Mouse (Mus musculus) heart, embryonic 10.5 days (tissue): ENCODE measurements around the gene Stoml1. TPM values are rescaled to one million over a fixed set of nuclear protein-coding genes. Genes with fewer than 3 reads are reported as not detected.
A peak's percentile ranks its signal among the peaks of the same experiment; 100 is the strongest.

Source experiments
- DNase-seq: peaks from one replicate; pipeline ENCODE4 v3.0.0-alpha.2; 2017; ENCODE audit warnings: low spot score
- H3K27ac ChIP-seq: fragments of 300-500 bp; sonication (generic); 2 replicates; pipeline ENCODE4 v1.5.1; 2016; ENCODE audit warnings: mild to moderate bottlenecking
- H3K27me3 ChIP-seq: fragments of 300-500 bp; sonication (generic); 2 replicates; pipeline ENCODE4 v1.6.1; 2016; ENCODE audit warnings: mild to moderate bottlenecking; ENCODE audit not compliant: poor library complexity, insufficient read depth, severe bottlenecking
- H3K36me3 ChIP-seq: fragments of 300-500 bp; sonication (generic); 2 replicates; pipeline ENCODE4 v1.6.1; 2016; ENCODE audit warnings: mild to moderate bottlenecking, moderate library complexity
- H3K4me1 ChIP-seq: fragments of 300-500 bp; sonication (generic); 2 replicates; pipeline ENCODE4 v1.6.1; 2016; ENCODE audit warnings: mild to moderate bottlenecking
- H3K4me3 ChIP-seq: fragments of 300-500 bp; sonication (generic); 2 replicates; pipeline ENCODE4 v1.5.1; 2016; ENCODE audit warnings: mild to moderate bottlenecking, moderate library complexity
- H3K9me3 ChIP-seq: fragments of 300-500 bp; sonication (generic); 2 replicates; pipeline ENCODE4 v1.6.1; 2016; ENCODE audit warnings: mild to moderate bottlenecking, moderate library complexity
- WGBS: fragments of 180-500 bp; shearing (Covaris S2); methylation state at CpG from one replicate; pipeline ENCODE4 v1.1.7; 2016; 5-methylcytosine and 5-hydroxymethylcytosine counted together
- polyA plus RNA-seq: library from polyadenylated mRNA; unstranded; fragments of >200 nt; fragmentation: Nextera tagmentation; extraction: Ambion mirVana; gene quantifications from 2 replicates; pipeline ENCODE4 v1.2.1, GENCODE M21; 2016

Stoml1 gene
- polyA plus RNA-seq, 1 experiment from 2014 or later, result 27.0 TPM

DNA sequence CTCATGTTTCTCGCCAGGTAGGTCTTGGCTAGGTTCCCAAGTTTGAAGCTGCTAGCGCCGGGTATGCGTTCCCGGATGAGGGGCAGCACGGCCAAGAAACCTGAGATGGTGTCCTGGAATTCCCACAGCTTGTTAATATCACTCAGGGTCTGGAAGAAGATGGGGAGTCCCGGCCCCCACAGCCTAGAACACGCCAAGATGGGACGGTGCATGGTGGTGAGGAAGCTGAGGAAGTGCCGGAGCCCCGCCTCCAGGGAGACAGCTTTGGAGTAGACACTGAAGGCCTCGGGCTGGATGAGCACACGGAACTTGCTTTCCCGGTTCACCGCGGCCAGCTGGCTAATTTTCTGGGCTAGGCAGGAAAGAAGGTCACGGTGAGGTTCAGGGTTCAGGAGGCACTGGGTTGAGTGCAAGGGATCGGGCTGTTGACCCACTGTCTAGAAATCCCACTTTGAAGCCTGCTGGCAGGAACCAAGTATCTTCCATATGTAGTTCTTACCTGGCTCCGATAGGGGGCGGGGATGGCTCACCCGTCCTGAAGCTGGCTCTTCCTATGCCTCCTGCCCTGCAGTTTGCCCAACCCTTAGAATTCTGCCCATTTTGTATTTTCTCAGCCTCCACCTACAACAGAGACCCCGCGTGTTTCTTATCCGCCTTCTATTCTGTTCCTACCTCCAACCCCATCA lies 32.6 kb upstream of the Stoml1 start:
- no peak overlapping the region for H3K4me3 ChIP-seq
- no peak for DNase-seq

DNA sequence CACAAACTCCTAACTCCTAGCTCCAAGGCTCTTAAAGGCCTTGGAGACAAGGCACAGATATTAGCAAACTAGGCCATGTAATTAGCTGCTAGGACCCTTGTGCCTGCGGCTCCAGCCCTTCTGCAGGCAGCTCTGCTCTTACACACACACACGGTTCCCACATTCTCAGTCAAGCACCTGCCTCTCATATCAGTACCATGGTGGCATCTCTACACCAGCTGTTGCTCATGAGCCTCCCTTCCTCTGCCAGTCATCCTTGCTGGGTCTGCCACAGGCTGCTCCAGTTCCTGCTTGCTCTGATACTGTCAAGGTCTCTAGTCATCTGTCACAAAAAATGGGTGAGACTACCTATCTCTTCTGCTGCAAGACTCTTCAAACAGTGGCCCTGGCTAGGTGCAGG lies 28.6 kb upstream of the Stoml1 start:
- Histone ChIP-seq H3K9me3 (no peaks in the 10 kb centered on the region), H3K27me3 (no peaks in the 10 kb centered on the region), H3K4me3 (no peak overlapping the region), H3K36me3 (peaks cover 73% of the 10 kb centered on the region), H3K4me1 (peaks cover 14% of the 10 kb centered on the region), H3K27ac (no peak overlapping the region)
- no peak for DNase-seq
- WGBS, result 83% methylated on average over 2 of the region's 2 CpGs

More for the DNA sequence above, 32.6 kb upstream of the Stoml1 start:
- Histone ChIP-seq H3K36me3 (peaks cover 52% of the 10 kb centered on the region), H3K9me3 (no peaks in the 10 kb centered on the region), H3K27me3 (no peaks in the 10 kb centered on the region), H3K4me1 (0 out of 2 replicates have a peak, but pooled peaks cover 16% of the 10 kb centered on the region), H3K27ac (no peak overlapping the region)
- 69% methylated on average over 24 of the region's 24 CpGs for WGBS

DNA sequence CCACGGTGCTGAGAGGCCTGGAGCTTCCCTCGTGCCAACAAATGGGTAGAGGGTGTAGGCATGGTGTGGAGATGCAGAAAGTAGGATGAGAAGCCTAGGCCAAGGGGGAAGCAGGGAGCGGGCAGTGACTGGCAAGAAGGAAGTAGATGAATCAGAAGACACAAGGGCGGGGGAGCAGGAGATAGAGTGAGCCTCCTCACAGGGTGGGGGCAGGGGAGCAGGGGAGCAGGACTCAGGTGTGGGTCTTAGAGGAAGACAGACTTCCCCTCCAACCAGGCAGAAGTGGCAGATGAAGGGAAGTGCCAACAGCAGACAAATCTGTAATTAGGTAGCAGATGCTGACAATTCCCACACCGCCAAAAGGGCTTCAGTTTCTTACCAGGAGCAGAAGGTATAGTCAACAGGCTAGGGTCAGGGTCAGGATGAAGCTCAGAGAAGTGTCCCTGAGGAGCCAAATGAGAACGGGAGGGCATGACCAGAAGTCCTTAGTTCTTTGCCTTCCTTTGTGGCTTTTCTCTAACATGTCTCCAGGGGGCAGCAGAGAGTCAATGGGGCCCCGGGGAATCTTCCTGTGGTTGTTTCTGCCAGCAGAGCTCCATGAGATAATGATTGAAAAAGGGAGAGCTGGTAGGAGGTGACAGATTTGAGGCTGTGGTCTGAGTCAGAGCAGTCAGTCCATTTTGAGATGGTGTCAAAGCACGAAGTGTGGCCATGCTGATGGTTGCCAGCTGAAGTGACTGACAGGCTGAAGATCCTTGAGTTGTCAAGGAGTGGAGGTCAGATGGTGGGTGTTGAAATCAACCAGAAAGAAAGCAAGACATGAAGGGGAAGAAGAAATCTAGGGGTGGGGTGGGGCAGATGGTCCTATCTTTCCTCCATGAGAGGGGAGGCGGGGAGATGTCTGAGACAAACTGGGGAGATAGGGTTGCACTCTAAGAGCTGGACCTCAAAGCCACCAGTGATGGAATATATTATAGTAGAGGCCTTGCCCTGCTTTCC lies 26.8 kb upstream of the Stoml1 start:
- no peak overlapping the region for H3K27ac ChIP-seq
- WGBS, result 60% methylated on average over 9 of the region's 9 CpGs
- no peak overlapping the region for H3K4me3 ChIP-seq
- H3K4me1 ChIP-seq, result peaks cover 11% of the 10 kb centered on the region
- H3K27me3 ChIP-seq, result no peaks in the 10 kb centered on the region
- DNase-seq, result no peak
- peaks cover 78% of the 10 kb centered on the region for H3K36me3 ChIP-seq
- no peaks in the 10 kb centered on the region for H3K9me3 ChIP-seq

DNA sequence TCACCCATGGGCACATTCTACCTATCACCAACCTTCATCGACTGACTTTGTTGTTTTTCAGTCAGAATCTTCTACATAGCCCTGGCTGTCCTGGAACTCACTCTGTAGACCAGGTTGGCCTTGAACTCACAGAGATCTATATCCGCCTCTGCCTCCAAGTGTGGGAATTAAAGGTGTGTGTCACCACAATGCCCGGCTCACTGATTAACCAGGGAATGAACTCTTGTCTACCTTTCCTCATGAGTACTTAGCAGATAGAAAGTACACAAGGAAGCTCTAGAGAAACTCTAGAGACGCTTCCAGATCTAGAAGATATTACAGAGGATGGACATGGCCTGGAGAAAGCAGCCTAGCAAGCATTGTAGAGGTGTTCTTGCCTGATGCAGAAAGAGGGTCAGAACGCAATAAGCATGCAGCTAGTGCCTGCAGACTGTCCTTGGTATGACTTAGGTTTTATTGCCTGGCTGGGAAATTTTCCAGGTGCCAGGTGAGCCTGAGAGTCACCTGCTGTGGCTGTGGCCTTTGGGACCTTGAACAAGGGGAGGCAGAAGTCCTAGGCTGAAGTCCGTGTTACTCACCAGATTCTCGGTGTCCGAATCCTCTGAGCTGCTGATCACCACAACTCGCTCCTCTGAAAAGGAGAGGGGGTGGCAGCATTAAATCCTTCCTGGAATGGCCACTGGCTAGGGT lies 24.0 kb upstream of the Stoml1 start:
- no peak overlapping the region for H3K27ac ChIP-seq
- peaks cover 71% of the 10 kb centered on the region for H3K36me3 ChIP-seq
- H3K4me1 ChIP-seq, result peaks cover 28% of the 10 kb centered on the region
- H3K27me3 ChIP-seq, result no peaks in the 10 kb centered on the region
- no peak for DNase-seq
- WGBS, result 94% methylated on average over 9 of the region's 9 CpGs
- no peak overlapping the region for H3K4me3 ChIP-seq
- H3K9me3 ChIP-seq, result no peaks in the 10 kb centered on the region

DNA sequence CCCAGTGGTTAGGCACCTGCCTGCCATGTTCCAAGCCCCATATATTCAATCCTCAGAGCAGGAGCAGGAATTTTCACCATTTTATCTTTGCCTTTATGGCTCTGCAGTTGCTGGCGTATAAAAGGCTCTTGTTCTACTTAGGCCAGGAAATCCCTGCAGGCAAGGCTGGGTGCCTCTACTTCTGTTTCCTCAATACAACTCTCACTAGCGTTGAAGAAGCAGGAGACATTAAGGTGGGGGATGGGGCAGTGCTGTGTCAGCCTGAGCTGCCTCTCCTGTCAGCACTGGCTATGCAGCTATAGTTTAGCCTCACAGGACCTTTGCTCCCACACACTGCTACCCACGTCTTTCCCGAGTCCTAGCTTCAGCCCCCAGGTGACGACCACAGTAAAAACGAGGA lies 21.2 kb upstream of the Stoml1 start:
- H3K4me3 ChIP-seq, result no peak overlapping the region
- DNase-seq, result no peak
- H3K27me3 ChIP-seq, result no peaks in the 10 kb centered on the region
- no peak overlapping the region for H3K27ac ChIP-seq
- peaks cover 20% of the 10 kb centered on the region; the same call in 1 of the 2 replicates for H3K4me1 ChIP-seq
- 49% methylated on average over 6 of the region's 6 CpGs for WGBS
- peaks cover 70% of the 10 kb centered on the region for H3K36me3 ChIP-seq
- H3K9me3 ChIP-seq, result no peaks in the 10 kb centered on the region

DNA sequence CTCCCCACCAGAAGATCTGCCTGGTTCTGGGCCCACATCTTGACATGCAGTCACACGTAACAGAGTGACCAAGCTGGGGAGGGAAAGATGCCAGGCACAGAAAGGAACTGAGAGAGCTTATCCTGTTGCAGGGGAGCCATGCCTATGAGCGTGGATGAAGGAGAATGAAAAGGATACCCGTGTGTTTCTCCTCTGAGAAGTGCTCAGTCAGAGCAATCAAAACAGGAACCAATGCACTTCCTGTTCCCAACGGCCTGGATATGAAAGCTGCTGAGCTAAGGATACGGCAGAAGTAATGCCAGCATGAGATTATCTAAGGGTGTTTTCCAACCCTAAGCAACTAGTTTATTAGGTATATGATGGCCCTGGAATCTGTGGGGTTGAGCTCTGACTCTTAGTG lies 20.6 kb upstream of the Stoml1 start:
- peaks cover 67% of the 10 kb centered on the region for H3K36me3 ChIP-seq
- 53% methylated on average over 5 of the region's 5 CpGs for WGBS

DNA sequence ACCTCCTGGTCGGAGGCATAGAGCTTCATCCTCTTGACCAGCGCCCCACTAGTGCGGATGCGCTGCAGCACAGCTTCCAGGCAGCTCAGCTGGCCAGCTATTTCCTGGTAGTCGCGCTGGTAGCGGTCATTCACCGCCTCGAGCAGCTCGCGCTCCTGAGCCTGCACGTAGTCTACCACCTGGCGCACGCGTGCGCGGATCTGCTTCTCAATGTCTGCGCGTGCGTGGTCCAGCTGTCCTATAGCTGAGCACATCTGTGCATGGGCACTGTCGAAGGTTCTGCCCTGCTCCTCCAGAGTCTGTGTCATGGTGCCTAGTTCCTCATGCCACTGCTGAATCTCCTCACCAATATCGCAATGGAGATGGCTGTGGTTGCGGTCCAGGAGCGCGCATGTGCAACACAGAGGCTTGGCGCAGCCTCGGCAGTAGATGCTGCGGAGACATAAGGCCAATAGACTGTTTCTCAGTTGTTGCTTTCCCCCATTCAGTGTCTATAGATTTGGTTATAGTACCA lies 18.4 kb upstream of the Stoml1 start:
- no peak for DNase-seq
- 96% methylated on average over 28 of the region's 28 CpGs for WGBS

More for the DNA sequence above, 20.6 kb upstream of the Stoml1 start:
- Histone ChIP-seq H3K4me3 (no peak overlapping the region), H3K4me1 (peaks cover 20% of the 10 kb centered on the region; the same call in 1 of the 2 replicates), H3K27ac (peak overlapping the region; percentile 19; the same call in 1 of the 2 replicates), H3K27me3 (no peaks in the 10 kb centered on the region), H3K9me3 (no peaks in the 10 kb centered on the region)
- no peak for DNase-seq

DNA sequence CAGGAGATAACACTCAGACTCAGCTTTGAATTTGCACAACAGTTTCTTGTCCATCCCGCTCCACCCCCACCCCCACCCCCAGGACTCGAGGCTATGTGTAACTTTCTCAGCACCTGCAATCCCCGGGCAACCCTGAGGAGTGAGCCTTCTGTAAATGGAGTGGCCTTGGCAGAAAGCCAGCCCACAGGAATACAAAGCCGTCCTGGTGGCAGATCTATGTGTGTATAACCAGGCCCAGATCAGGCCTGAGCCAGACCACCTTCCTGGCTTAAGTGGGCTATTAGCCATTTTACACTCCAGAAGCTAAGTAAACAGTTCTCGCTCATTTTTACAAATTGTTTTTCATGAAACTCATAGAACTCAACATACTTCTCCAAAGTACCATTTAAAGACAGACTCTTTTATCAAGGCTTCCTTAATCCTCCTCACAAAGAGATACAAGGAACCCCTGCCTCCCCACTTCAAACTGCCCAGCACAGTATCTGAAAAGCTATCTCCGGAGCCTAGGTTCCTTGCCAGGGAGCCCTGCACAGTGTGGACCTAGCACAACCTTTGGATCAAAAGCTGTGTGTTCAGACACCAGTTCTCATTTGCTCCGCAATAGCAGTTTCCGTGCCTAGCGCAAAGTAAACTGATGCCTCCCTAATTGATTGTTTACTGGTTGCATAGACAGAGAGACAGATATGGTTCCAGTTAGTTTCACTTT lies 11.0 kb upstream of the Stoml1 start:
- Histone ChIP-seq H3K27ac (peak overlapping the region; percentile 72; the same call in 1 of the 2 replicates), H3K27me3 (no peaks in the 10 kb centered on the region), H3K4me3 (0 out of 2 replicates have a peak overlapping the region, but pooled peaks have one; percentile 8), H3K9me3 (no peaks in the 10 kb centered on the region), H3K4me1 (peaks cover 37% of the 10 kb centered on the region), H3K36me3 (peaks cover 27% of the 10 kb centered on the region)
- peak; percentile 84 for DNase-seq
- WGBS, result 54% methylated on average over 9 of the region's 9 CpGs

More for the DNA sequence above, 18.4 kb upstream of the Stoml1 start:
- Histone ChIP-seq H3K36me3 (peaks cover 49% of the 10 kb centered on the region), H3K9me3 (no peaks in the 10 kb centered on the region), H3K4me1 (peaks cover 20% of the 10 kb centered on the region; the same call in 1 of the 2 replicates), H3K27me3 (no peaks in the 10 kb centered on the region), H3K27ac (no peak overlapping the region), H3K4me3 (no peak overlapping the region)

DNA sequence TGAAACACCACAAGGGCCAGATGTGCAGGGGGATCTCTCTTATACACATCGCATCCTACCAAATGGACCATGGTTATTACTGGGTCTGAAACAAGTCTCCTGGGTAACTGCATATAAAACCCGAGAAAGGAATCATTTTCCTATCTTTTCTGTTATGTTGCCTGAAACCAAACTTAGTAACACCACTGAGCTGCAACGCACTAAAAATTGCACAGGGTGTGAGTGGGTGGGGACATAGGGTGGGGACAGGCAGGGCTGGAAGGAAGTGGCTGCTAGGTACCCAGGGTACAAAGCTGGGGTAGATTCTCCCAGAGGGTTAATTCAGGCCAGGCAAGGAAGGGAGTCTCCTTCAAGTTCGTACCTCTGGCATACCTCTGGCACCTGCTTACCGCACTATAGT lies 10.3 kb upstream of the Stoml1 start:
- no peaks in the 10 kb centered on the region for H3K27me3 ChIP-seq
- peak overlapping the region; percentile 72; the same call in 1 of the 2 replicates for H3K27ac ChIP-seq
- DNase-seq, result no peak
- H3K36me3 ChIP-seq, result peaks cover 24% of the 10 kb centered on the region; the same call in 1 of the 2 replicates
- 81% methylated on average over 5 of the region's 5 CpGs for WGBS
- no peak overlapping the region for H3K4me3 ChIP-seq
- H3K9me3 ChIP-seq, result no peaks in the 10 kb centered on the region
- peaks cover 45% of the 10 kb centered on the region for H3K4me1 ChIP-seq

DNA sequence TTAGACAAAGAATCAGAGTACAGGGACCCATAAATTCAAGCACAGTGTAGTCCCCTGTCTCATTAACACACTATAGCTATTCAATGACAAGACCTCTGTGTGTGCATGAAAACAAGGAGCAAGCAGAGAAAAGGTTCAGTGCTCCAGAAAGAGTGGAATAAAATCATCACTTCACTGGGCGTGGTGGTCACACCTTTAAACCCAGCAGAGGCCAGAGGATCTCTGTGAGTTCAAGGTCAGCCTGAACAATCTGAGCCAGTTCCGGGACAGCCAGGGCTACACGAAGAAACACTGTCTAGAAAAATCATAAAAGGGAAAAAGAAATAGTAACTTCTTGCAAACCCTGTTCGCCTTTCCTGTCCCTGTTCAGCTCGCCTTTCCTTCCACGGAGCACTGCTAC lies 9.3 kb upstream of the Stoml1 start:
- Histone ChIP-seq H3K4me1 (peaks cover 53% of the 10 kb centered on the region), H3K27ac (no peak overlapping the region), H3K9me3 (no peaks in the 10 kb centered on the region), H3K36me3 (peaks cover 24% of the 10 kb centered on the region; the same call in 1 of the 2 replicates), H3K4me3 (no peak overlapping the region), H3K27me3 (no peaks in the 10 kb centered on the region)
- no peak for DNase-seq
- 84% methylated on average over 6 of the region's 6 CpGs for WGBS

DNA sequence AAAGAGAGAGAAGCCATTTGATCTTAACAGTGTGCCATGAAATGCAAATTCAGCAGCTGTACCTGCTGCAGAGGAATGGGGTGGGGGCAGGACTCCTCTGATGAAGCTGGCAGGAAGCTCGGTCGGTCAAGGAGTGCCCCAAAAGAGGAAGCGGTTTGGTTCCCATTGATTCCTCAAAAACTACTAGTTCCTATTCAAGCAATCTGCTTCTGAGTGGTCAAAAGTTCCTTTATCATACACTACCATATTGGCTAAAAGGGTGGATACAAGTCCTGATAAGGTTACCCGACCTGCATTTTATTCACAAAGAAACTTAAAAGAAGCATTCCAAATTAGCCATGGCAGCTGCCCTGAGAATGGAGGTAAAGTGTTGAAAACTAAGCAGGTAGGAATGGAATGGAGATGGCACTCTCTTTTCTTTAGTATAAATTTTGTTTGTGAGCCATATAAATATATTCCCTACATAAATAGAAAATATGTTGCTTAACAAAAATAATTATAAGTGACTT lies 6.8 kb upstream of the Stoml1 start:
- Histone ChIP-seq H3K27ac (peak overlapping the region; percentile 42; the same call in 1 of the 2 replicates), H3K4me3 (no peak overlapping the region), H3K4me1 (peaks cover 66% of the 10 kb centered on the region), H3K27me3 (no peaks in the 10 kb centered on the region), H3K36me3 (0 out of 2 replicates have a peak, but pooled peaks cover 19% of the 10 kb centered on the region), H3K9me3 (no peaks in the 10 kb centered on the region)
- WGBS, result 65% methylated on average over 4 of the region's 4 CpGs
- DNase-seq, result no peak
